Mouse (Mus musculus): Measurements from ENCODE around the gene Gm10491.

The Gm10491 gene

GRCm38 (mm10) chrX:7879819-7880218 lies 27.8 kb downstream of the Gm10491 start:
- DNase-seq (ENCODE audit: low read depth) = peak; percentile 91

DNA sequence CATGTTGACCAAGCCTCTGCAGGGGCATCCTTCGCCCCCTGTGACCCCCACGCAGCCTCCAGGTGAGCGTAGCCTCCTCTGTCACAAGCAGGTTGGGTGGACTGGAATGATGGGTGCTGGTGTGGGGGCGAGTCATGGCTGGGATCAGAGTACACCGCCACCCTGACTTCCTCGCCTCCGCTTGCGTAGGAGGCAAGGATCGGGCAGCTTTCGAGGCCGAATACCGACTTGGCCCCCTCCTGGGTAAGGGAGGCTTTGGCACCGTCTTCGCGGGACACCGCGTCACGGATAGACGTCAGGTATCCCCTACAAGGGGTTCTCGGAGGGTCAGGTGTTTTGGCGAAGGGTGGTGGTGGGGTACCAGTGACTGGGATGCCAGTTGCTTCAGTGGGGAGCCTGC lies 29.1 kb downstream of the Gm10491 start:
- no peak for DNase-seq (ENCODE audit: low read depth)

- peak; percentile 92 for DNase-seq (ENCODE audit: low read depth)
These were observed 29.6 kb downstream of the Gm10491 start, which contains the start of gene Pim2 for GRCm38 (mm10) chrX:7878007-7878419. Pim2 (plus strand) TSS chrX:7878262.

DNA sequence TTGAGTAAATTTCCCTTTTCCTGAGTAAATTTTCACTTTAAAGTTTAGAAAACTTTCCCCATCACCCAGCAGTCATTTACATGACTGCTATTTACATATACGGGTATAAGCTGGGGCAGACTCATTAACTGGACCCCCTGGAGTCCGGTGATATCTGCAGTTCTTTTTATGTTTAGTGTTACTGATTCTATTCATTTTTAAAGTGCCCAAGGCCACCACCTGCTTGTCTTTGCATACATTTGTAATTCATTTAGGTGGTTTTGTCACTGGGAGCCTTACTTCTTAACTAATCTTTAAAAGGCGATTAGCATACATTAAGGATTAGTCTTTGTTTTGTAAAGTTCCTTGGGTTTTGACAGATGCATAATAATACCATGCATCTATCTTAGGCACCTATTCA lies 37.8 kb downstream of the Gm10491 start:
- no peak for DNase-seq (ENCODE audit: low read depth)

DNA sequence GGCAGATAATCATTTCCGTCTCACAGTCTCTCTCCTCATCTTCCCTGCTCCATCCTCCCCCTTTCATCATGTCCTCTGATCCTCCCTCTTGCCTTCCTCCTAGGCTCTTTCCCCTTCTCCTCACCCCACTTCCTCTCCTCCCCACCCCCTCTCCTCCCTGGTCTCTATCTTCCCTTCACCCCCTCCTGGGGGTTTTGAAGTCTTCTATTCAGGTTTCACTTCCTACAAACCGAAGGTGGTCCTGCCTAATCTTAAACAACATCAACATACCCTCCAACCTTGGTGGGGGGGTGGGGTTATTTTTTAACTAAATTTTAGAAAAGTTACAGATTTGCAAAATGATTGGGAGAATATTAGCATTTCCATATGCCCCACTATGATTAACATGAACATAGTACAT lies 39.1 kb downstream of the Gm10491 start:
- DNase-seq (ENCODE audit: low read depth) = no peak

DNA sequence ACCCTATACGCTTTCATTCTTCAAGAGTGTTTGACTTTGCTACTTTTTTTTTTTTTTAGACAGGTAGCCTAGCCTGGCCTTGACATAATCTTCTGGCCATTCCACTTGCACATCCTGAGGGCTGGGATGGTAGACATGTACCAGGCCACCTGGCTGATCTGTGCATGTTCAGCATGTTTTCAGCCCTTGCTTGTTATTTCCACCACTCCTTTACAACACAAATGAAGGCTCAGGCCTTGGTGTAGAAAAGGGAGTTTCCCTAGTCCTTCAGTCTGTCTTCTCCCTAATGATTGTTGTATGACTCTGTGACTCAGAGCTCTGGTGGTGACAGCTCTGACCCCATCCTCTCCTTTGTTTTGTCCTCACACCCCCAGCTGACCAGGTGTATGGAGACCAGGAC lies 40.5 kb downstream of the Gm10491 start:
- no peak for DNase-seq (ENCODE audit: low read depth)

- DNase-seq (ENCODE audit: low read depth) = no peak
These were observed 41.8 kb downstream of the Gm10491 start for GRCm38 (mm10) chrX:7865786-7866185.

GRCm38 (mm10) chrX:7865343-7865742 lies 42.3 kb downstream of the Gm10491 start:
- peak; percentile 54 for DNase-seq (ENCODE audit: low read depth)

DNA sequence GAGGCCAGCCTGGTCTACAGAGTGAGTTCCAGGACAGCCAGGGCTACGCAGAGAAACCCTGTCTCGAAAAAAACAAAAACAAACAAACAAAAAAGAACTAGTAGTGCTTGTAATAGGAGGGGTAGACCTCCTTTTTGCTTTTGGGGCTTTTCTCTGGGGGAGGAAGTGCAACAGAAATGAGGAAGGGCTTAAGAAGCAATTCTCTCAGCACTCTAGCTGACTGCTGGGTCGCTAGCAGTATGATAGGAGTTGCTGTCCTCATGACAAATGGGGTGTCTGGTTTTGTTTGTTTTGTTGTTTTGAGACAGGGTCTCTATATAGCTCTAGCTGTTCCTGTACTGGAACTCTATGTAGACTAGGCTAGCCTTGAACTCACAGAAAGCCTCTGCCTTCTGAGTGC lies 43.1 kb downstream of the Gm10491 start:
- no peak for DNase-seq (ENCODE audit: low read depth)

DNA sequence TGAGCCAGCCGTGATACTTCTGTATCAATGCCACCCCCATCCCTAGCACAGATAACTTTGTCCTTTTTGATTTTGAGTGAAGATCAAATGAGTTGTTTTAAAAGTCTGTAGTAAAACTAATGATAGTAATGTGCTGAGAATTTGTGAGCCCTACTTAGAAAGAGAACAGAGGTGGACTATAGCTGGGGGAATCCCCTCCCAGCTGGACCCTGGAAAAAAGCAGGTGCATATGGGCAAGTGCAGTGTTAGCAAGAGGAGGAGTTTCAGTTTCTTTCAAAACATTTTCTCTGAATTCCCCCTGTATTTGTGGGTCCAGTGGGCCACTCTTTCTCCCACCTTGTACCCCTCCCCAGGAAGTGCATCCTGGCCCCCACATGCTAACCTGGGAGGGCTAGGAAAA lies 44.5 kb downstream of the Gm10491 start:
- DNase-seq (ENCODE audit: low read depth) = no peak

DNA sequence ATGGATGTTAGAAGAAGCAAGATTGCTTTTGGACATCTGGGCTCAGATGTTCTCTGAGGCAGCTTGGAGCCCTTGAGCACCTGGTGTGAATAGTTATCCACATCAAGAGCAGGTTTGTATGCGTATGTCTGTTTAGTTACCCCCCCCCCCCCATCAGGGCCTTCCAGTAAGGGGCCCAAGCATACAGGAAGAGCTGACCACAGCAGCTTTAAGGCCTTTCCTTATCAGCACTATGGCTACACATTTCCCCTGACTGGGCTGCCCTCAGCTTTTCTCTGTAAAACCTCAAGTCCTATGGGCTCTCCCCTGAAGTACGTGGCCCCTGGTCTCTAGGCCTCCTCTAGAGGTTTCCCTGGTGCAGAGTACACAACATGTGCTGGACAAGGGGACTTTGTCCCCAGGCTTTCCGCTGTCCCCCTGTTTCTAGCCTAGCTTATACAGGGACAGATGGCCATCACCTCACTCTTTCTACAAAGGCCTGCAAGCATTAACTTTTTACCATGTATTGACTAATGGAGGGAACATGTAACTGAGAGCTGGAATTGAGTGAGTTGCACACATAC lies 48.4 kb downstream of the Gm10491 start:
- DNase-seq (ENCODE audit: low read depth) = peak; percentile 88
